Mouse (Mus musculus): ENCODE results near the gene Lipo2. TPM values are rescaled to one million over a fixed set of nuclear protein-coding genes. Genes with fewer than 3 reads are reported as not detected.

Lipo2 gene
- not detected in 2 replicates for total RNA-seq (2023)

GRCm38 (mm10) chr19:33751259-33751658, at the start of gene Lipo2:
Lipo2 (minus strand) TSS chr19:33751359.

GRCm38 (mm10) chr19:33787359-33787758, 36.2 kb upstream of the Lipo2 start, which contains the start of gene Lipo1:
Lipo1 (minus strand) TSS chr19:33787459.

GRCm38 (mm10) chr19:33761287-33762086, 10.3 kb upstream of the Lipo2 start, which contains the start of gene Lipo3:
Lipo3 (minus strand) TSS chr19:33761951.

Other genes with a start within 250 kb of the Lipo2 start
- gene Lipo4, start 233.6 kb downstream of the Lipo2 start, total RNA-seq (2023), result not detected in 2 replicates
- not detected in 2 replicates for gene Gm8978, start 126.1 kb downstream of the Lipo2 start, total RNA-seq (2023)
- gene Lipo3, start 10.6 kb upstream of the Lipo2 start, total RNA-seq (2023), result 1.1 and 2.0 TPM in 2 replicates
- gene Lipo1, start 36.1 kb upstream of the Lipo2 start, total RNA-seq (2023), result not detected in 2 replicates
- not detected in 2 replicates for gene Lipf, start 209.8 kb upstream of the Lipo2 start, total RNA-seq (2023)